Mouse (Mus musculus): ENCODE data around the gene Supt3. TPM values are rescaled to one million over a fixed set of nuclear protein-coding genes. Genes with fewer than 3 reads are reported as not detected.

Gene Supt3
- total RNA-seq, 2 experiments from 2014 or later: 19.4 to 20.5 TPM

DNA sequence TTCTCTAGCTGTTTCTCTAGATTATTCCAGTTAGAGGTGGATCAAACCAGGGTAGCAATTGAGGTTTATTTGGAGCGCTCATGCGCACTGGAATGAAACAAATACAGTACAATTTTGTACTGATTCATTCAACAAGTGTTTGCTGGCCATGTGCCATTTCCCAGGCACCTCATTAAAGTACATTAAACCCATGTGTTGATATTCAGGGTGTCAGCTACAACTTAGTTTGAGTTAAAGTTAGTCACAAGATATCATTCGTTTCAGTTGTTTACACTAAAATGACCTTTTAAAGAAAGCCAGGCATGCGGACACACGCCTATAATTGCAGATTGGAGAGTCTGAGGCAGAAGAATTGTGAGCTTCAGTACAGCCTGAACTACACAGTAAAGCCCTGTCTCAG, 310.1 kb downstream of the Supt3 start:
- ATAC-seq (replicated peaks; ENCODE audit: low FRiP score, poor library complexity, severe bottlenecking): no peak

DNA sequence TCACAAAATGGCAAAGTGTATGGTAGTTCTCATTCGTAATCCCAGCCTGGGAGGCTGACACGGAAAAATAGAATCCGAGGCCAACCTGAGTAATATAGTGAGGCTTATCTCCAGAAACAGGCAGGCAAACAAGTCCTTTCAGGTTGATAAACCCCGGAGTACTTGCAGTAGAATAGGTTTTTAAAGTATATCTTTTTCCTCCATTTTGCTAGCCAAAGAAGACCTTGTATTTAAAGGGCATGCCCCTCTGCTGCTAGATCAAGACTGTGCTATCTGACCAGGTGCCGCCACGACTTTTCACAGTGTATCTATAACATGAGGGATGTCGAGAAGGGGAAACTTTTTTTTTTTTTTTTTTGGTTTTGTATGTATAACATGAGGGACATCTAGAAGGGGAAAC, 324.1 kb downstream of the Supt3 start:
- no peak for ATAC-seq (replicated peaks; ENCODE audit: low FRiP score, poor library complexity, severe bottlenecking)

DNA sequence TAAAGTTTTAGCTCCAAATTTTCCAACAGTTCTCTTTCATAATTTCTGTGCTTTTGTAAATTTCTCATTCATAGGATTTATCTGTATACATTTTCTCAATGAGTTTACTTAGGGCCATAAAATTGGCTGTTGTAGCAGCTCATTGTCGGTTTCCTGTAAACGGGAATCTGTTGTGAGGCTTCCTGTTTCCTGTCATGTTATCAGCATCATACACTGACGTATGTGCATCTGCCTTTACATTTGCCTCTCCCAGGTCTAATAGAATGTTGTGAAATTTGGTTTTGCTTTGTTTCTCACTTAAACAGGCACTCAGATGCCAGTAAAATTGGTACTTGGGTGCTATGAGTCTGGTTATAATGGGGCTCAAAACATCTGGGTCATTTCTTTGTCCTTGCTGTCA, 338.4 kb downstream of the Supt3 start:
- ATAC-seq (replicated peaks; ENCODE audit: low FRiP score, poor library complexity, severe bottlenecking): no peak

DNA sequence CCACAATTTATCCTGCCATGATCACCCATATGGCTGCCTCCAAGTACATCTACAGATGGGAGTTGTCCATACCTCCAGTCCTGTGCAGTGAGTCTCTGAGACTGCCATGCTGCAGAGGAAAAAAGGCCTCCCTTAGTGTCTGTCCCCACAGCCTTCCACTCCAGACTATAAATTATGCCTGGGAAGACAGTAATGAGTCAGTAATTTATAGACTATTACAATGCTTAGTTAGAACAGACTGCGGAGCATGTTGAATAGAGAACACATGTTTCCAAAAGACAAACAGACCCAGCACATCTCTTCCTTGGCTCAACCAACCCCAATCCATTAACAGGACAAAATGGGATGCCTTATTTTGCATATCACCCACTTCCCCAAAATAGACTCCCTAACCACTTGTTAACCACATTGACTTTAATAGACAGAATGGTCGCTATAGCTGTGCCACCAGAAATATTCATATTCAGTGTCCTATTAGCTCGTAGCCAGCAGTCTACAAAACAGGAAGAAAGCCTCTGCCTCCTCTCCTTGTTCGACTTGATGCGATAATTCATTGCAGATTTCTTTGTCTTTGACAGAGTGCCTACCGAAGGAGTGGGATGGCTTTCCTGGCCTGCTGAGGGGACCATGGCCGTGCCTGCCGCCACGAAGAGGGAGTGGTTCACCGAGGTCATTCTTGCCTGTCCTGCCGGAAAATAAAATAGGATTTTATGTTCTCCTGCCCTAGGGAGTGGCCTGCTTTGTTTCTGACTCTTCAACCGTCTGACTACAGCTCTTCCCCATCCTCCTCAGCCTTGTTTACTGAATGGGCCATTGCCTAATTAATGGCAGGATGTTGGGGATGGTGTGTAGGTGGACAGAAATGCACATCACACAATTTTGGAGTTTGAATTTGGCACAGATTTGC, 341.9 kb downstream of the Supt3 start:
- ATAC-seq (replicated peaks; ENCODE audit: low FRiP score, poor library complexity, severe bottlenecking): no peak

DNA sequence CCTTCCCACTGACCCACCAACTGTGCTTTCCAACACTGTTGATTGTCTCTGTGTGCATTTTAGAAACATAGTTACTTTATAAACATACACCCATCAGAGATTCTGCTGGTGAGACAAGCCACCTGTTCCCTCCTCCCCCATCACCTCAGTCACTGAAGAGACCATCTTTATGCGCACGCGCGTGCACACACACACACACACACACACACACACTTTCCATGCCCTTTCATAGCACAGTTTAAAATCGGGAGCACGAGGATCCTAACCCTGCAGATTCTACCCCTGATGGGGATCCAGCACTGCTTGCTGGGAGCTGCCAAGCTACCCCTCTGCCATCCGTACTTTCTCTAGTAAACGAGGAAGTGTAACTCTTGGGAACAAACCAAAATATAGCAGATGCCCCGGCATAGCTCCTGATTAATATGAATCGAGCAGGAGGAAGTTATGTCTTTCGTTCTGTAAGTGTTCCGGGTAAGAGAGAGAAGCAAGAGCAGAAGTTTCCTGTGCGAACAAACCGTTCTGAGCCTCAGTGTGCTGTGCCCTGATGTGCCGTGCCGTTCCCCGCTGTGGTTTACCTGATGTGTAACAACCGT, 342.8 kb downstream of the Supt3 start:
- ATAC-seq (replicated peaks; ENCODE audit: low FRiP score, poor library complexity, severe bottlenecking): no peak

DNA sequence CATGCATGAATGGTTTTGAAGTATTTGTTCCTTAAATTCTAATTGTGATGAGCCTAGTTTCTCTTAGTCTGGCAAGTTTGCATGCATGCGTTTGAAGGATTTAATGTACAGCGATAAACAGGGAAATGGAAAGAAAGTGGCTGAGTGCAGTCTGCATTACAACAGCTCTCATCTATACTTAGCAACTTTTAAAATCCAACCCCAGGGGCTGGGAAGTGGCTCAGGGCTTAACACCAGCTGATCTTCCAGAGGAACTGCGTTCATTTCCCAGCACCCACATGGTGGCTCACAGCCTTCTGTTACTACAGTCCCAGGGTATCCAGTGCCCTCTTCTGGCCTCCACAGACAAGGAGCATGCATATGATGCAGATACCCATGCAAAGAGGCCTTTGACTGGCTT, 346.9 kb downstream of the Supt3 start:
- ATAC-seq (replicated peaks; ENCODE audit: low FRiP score, poor library complexity, severe bottlenecking): no peak

DNA sequence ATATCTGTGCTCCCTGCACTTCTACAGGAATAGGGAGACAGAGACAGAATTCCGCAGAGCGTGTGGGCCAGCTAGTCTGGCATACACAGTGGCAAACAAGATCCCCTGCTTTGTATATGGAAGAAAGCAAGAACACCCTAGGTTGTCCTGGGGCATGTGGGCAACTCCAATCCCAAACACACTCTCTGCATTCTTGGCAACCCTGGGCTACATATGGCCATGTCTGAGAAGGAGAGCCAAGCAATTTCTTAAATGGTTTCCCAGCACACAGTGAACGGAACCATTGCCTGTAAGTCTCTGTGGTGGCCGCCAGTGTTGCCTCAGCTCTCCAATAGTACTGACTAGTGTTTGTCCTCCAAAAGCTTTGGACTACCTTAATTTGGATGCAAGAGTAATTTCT, 351.7 kb downstream of the Supt3 start:
- ATAC-seq (replicated peaks; ENCODE audit: low FRiP score, poor library complexity, severe bottlenecking): no peak

DNA sequence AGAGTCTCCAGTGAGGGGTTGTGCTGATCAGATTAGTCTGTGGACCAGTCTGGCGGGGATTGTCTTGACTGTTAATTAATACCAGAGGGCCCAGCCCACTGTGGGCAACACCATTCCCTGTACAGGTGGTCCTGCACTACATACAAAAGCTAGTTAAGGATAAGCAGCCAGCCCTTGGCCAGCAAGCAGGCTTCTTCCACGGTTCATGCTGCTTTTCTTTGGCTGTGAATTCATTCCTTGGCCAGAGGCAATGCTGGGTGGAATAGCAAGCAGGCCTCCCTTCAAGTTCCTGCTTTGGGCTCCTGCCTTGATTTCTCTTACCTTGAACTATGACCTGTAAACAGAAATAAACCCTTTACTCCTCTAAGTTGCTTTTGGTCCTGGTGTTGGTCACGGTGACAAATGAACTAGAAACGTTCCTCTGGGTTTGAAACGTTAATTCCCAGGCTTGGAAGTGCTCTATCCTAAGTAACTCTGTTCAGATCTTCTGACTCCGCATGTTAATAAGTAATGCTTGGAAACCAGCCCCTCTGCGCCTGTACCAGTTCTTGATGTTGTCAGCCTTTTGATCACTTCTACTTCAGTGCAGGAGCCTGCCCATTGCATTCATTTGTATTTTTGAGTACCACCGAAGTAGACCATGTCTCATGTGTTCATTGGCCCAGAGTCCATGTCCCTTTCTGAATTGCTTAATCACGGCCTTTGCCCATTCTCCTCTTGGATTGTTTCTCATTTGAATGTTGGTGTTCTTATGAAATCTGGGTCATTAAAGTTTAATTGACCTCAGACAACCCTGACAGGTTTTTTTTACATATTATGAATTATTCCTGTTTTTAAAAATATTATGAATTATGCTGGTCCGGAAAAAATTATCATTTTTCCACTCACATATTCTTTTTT, 356.8 kb downstream of the Supt3 start:
- ATAC-seq (replicated peaks; ENCODE audit: low FRiP score, poor library complexity, severe bottlenecking): no peak

DNA sequence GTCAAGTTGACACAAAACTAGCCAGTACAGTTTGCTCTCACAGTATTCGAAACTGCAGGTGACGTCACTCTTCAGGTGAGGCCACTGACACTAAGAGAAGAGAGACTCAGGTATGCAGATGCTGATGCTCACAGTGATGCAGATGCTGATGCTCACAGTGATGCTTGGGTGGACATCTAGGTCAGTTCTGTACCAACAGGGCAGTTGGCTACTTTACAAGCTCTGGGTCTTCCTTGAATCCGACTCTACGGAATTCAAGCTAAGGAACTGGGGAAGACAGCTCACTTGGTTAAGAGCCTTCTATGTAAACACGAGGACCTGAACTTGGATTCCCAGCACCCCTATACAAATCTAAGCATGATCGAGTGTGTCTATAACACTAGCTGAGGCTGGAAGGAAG, 359.5 kb downstream of the Supt3 start:
- ATAC-seq (replicated peaks; ENCODE audit: low FRiP score, poor library complexity, severe bottlenecking): no peak

DNA sequence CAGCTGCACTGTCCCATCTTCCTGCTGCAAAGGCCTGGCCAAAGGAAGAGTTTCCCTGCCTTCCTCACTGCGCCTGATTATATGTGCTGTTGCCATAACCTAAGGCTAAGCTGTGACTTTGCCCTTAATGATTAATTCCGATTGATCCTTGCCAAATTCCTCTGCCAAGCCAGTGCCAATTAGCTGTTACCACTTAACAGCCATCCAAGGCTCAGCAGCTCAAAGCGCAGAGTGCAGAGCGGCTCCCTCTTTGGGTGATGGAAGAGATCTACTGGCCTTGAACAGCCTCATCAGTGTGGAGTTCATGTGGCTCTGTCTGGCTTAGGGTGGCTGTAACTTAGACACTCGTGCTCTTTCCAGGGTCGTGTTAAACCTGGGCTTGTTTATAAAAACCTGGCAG, 366.1 kb downstream of the Supt3 start:
- ATAC-seq (replicated peaks; ENCODE audit: low FRiP score, poor library complexity, severe bottlenecking): no peak

DNA sequence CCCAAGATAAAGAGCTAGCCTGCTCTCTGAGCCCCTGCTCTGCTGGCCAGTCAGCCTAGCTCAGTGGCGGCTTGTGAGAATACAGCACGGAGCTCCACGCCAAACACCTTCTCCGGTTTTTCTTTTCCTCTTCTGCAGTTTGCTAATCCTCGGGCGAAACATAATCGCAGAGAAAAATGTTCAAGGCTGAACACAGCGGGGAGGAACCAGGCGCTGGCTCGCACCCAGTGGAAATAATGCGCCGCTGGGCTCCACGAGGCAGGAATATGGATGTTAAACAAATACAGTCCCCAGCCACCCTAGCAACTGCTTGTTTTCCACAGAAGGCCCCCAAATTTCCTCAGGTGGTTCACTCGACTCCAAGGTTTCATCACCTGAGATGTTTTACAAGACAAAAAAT, 367.7 kb downstream of the Supt3 start:
- no peak for ATAC-seq (replicated peaks; ENCODE audit: low FRiP score, poor library complexity, severe bottlenecking)

DNA sequence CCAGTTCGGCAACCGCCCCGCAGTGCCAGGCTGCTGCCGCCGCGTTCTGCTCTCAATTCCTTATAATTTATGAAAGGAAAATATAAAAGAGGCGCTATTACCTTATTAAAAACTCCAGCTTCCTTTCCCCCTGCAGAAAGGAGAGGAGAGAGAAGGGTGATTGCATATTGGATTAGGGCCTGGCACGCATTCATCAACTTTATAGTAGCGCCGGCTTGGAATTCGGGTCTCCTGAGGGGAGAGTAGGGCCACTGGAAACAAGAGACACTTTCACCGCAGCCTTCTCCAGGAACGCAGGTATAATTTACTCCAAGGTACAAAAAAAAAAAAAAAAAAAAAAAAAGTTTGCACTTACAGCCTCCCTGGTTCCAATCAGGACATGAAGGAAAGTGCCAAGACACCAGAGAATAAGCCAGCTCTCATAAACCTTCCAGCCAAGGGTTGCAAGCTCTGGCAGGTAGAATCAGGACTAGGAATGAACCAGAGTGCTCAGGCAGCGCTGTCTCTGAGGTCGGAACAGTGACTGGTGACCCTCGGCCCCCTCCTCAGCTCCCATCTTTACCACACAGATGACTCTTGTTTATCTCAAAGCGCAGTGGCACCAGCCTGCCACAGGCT, 374.5 kb downstream of the Supt3 start:
- ATAC-seq (replicated peaks; ENCODE audit: low FRiP score, poor library complexity, severe bottlenecking): no peak

DNA sequence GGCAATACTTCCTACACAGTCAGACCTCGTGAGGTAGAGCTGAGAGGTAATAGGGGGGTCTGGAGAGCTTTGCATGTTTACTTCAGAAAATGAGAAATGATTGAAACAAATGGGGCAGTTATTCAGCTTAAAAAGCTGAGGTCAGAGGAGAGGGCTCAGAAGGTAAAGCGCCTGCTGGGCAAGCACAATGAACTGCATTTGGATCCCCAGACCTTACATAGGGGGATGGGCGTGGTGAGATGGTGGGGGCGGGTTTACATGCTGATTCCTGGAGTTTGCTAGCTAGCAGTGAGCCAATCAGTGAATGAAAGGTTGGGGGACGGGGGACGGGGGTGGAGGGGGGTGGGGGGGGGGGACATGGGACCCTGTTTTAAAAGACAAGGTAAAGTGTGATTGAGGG, 376.8 kb downstream of the Supt3 start:
- ATAC-seq (replicated peaks; ENCODE audit: low FRiP score, poor library complexity, severe bottlenecking): no peak

DNA sequence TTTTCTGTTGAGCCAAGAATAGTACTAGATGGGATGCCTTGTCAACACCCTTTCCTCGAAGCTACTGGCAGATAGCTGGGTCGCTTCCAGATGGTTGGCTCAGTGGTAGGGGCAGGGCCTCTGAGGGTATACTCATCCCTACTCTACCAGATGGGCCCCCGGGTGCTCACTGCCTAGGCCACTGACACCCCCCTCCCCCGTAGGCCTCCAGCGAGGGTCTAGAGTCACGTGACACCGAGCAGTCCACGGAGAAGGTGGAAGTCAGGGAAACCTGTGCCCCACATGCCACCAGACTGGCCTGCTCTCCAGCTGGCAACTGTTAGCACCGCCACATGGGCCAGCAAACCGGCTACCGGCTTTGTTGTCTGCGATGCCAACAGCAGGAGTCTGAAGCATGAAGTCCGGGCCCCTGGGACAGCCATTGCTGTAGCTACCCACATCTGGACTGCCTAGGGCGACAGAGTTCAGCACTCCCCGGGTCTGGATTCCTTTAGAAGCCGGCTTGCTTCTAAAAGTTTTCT, 381.3 kb downstream of the Supt3 start:
- ATAC-seq (replicated peaks; ENCODE audit: low FRiP score, poor library complexity, severe bottlenecking): no peak

DNA sequence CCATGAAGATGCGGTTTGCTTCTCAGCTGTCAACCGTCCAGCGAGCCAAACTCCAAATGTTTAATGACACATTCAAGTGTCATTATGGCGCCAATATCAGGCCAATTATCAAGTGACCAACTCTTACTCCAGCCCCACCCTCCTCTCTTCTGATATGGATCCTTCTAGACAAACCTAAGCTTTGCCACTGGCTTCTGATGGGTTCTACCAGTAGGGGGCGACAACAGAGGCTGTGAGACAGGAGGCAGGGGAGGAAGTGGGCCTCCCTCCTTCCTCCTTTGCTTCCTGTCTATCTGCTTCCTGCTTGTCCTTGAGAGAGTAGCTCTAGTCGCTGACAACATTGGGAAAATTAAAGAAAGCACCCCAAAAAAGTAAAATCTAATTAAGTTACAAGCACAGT, 383.7 kb downstream of the Supt3 start:
- no peak for ATAC-seq (replicated peaks; ENCODE audit: low FRiP score, poor library complexity, severe bottlenecking)

DNA sequence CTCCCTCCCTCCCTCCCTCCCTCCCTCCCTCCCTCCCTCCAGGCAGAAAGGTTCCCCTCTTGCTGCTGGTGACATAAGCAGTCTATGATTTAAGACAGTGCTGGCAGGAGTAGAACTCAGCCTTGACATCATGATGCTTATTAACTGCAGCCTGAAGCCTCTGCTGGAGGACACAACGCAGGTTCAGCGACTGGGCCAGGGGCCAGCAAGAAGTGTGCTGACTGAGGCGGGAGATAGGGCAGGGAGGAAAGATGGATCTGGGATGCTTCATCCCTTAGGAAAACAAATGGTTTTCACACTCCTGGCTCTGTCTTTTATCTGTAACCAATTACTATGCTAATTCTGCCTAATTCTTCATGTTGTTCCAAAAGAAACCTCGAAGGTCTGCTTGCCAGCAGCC, 388.8 kb downstream of the Supt3 start:
- no peak for ATAC-seq (replicated peaks; ENCODE audit: low FRiP score, poor library complexity, severe bottlenecking)

All from erythroid progenitor cell, adult 5-6 weeks (primary cell).